Mouse (Mus musculus) CH12.LX (cell line): ENCODE results near the gene Col4a2.

ENCODE experiments used
- CHD1 ChIP-seq: IDR thresholded peaks from 2 replicates; pipeline ENCODE4 v1.6.1; 2012; ENCODE audit warnings: low read depth, low read length, improper control_type of control experiment, inconsistent platforms
- CTCF ChIP-seq, 2 experiments: IDR thresholded peaks in 1 of 2; conservative IDR thresholded peaks in 1 of 2; 2 replicates each; pipeline ENCODE4 v1.5.1; 2011 to 2012; ENCODE audit warnings: low read depth in 2 of 2, low read length in 2 of 2, improper control_type of control experiment in 1 of 2, inconsistent platforms in 1 of 2, mild to moderate bottlenecking in 1 of 2, moderate library complexity in 1 of 2
- EP300 ChIP-seq: IDR thresholded peaks from 2 replicates; pipeline ENCODE4 v1.6.1; 2011; ENCODE audit warnings: low read length, improper control_type of control experiment
- HCFC1 ChIP-seq: IDR thresholded peaks from 2 replicates; pipeline ENCODE4 v1.6.1; 2012; ENCODE audit warnings: low read depth, mild to moderate bottlenecking, inconsistent platforms, low read length, improper control_type of control experiment
- IRF4 ChIP-seq: IDR thresholded peaks from 2 replicates; pipeline ENCODE4 v1.6.1; 2014; ENCODE audit warnings: low read depth, mild to moderate bottlenecking, inconsistent platforms, low read length, improper control_type of control experiment
- JUND ChIP-seq: conservative IDR thresholded peaks from 2 replicates; pipeline ENCODE4 v1.6.1; 2011; ENCODE audit warnings: low read depth, low read length, improper control_type of control experiment
- TCF12 ChIP-seq: IDR thresholded peaks from 2 replicates; pipeline ENCODE4 v1.6.1; 2014; ENCODE audit warnings: low read depth, mild to moderate bottlenecking, inconsistent platforms, low read length, improper control_type of control experiment
- ZKSCAN1 ChIP-seq: IDR thresholded peaks from 2 replicates; pipeline ENCODE4 v1.6.1; 2012; ENCODE audit warnings: low read depth, inconsistent platforms, low read length, improper control_type of control experiment, borderline replicate concordance

DNA sequence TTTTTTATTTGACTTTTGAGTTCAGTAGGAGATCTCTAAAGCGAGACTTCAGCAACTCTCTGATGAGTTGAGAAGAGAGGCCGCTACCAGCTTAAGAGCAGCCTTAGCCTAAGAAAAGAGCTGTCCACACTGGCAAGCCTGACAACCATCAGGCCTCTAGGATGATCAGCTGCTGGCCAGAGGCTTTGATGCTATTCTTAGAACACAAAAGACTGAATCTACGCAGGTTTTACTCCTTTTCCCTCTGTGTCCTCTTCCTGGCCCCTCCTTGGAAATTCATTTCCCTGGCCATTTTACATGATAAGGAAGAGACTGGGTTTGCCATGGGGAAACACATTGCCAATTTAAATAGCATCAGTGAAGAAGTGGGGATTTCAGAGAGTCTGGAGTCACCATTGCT lies 70.8 kb downstream of the Col4a2 start:
- no peak for TF ChIP-seq IRF4
- no peak for TF ChIP-seq CTCF (conservative IDR thresholded peaks at IDR 0.05 in 1 of 2, IDR thresholded peaks at IDR 0.05 in 1 of 2; ENCODE audit: low read depth in 2 of 2, low read length in 2 of 2)
- no peak for TF ChIP-seq CHD1
- no peak for TF ChIP-seq EP300
- TF ChIP-seq TCF12, result no peak
- no peak for TF ChIP-seq JUND
- TF ChIP-seq HCFC1, result no peak
- no peak for TF ChIP-seq ZKSCAN1
